Mouse (Mus musculus): ENCODE measurements around the gene Zdhhc7. TPM values are rescaled to one million over a fixed set of nuclear protein-coding genes. Genes with fewer than 3 reads are reported as not detected.

The Zdhhc7 gene
- total RNA-seq (2014; rRNA removed; ENCODE audit: low replicate concordance), result 57.6 and 86.8 TPM in 2 replicates
- polyA plus RNA-seq (2015; fragmentation: Nextera tagmentation; extraction: Ambion mirVana), result 33.5 and 35.2 TPM in 2 replicates

DNA sequence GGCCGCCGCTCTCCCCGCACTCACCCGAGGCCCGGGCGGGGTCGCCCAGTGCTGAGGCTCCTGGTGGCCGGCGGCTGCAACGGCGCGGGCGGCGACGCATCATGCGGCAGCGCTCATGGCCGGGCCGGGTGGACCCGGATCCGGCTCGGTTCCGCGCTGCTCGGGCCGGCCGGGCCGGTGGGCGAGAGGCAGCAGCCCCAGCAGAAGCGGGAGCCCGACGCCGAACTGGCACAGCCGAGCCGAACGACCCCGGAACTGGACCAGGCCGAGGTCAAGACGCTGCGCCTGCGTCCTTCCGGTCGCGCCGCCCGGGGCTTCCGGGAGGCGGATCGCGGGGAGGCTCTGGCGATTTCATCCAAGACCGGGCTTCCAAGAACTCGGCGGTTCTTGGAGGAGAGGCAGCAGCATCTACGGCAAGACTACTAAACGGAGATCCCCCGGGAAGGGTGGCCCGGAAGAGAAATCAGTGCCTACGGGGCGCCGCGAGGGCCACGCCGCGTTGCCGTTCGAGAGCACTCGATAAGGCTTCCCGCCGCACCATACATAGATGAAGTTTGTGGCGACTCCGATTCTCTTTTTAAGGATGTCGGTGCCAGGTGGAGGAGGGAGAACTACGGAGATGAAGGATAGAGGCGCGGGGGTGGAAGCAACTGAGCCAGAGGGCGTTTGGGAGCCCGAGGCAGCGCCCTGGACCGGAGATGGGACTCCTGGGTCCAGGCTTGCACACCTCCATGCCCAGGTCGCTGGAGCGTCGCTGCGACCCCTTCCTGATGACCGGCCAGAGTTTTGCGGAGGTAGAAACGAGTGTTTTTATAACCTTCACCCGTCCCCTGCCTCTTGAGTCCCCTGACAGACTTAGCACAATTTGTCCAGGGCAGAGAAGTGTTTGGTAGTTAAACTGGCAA lies at the start of gene Zdhhc7:
Gene Zdhhc7 (minus strand): TSS at position 415 of the 905 bp plus-strand sequence.
- Histone ChIP-seq H3K9me3 (replicated peaks; ENCODE audit: control insufficient read depth, low read length) (no peaks in the 10 kb centered on the region), H3K36me3 (replicated peaks; ENCODE audit: control insufficient read depth, insufficient read depth, low read length) (no peaks in the 10 kb centered on the region), H3K9ac (replicated peaks; ENCODE audit: low read depth, low read length) (peak within 1 kb of the TSS; percentile 83), H3K4me3 (ENCODE audit: low read depth, low read length) (peak within 1 kb of the TSS; percentile 90), H3K27ac (ENCODE audit: low read depth) (peak within 1 kb of the TSS; percentile 86), H3K4me1 (ENCODE audit: control insufficient read depth, insufficient read depth) (peaks cover 27% of the 10 kb centered on the region), H3K4me2 (ENCODE audit: low read depth, low read length) (peak within 1 kb of the TSS; percentile 91), H3K27me3 (ENCODE audit: control insufficient read depth, insufficient read depth, low read length) (no peaks in the 10 kb centered on the region)
- WGBS, result under 1% methylated on average over 83 of the region's 88 CpGs
- DNase-seq (ENCODE audit: low spot score), result peak; percentile 61
- ATAC-seq (ENCODE audit: insufficient read depth, low read depth), result peak; percentile 81
- TF ChIP-seq CTCF (IDR thresholded peaks at IDR 0.05; ENCODE audit: low read depth) (no peak), EP300 (IDR thresholded peaks at IDR 0.05; ENCODE audit: low read depth) (peak; percentile 18; the same call in 1 of the 2 replicates)

DNA sequence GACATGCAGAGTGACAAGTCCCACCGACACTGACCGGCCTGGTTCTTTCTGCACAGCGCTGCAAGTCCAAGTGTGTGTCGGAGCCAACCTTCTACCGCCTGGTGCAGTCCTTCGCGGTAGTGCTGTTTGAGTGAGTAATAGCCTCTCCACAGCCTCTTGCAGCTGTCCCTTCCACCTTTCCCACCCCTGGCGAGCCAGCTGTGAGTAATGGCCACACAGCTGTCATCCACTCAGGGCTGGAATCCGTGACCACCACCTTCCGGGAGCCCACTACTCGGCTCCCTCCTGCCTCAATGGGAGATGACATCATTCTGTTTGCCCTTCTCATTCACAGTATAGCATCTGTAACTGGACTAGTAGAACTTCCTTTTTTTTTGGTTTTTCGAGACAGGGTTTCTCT lies 48.7 kb upstream of the Zdhhc7 start:
- H3K9me3 ChIP-seq (replicated peaks; ENCODE audit: control insufficient read depth, low read length), result no peaks in the 10 kb centered on the region
- no peak overlapping the region for H3K9ac ChIP-seq (replicated peaks; ENCODE audit: low read depth, low read length)
- H3K27ac ChIP-seq (ENCODE audit: low read depth), result no peak overlapping the region
- WGBS, result 71% methylated on average over 12 of the region's 12 CpGs
- DNase-seq (ENCODE audit: low spot score), result no peak
- ATAC-seq (ENCODE audit: insufficient read depth, low read depth), result no peak
- no peaks in the 10 kb centered on the region for H3K4me1 ChIP-seq (ENCODE audit: control insufficient read depth, insufficient read depth)
- no peaks in the 10 kb centered on the region for H3K27me3 ChIP-seq (ENCODE audit: control insufficient read depth, insufficient read depth, low read length)
- H3K4me2 ChIP-seq (ENCODE audit: low read depth, low read length), result no peak overlapping the region
- peaks cover 40% of the 10 kb centered on the region for H3K36me3 ChIP-seq (replicated peaks; ENCODE audit: control insufficient read depth, insufficient read depth, low read length)
- TF ChIP-seq EP300 (IDR thresholded peaks at IDR 0.05; ENCODE audit: low read depth), result no peak
- TF ChIP-seq CTCF (IDR thresholded peaks at IDR 0.05; ENCODE audit: low read depth), result no peak
- H3K4me3 ChIP-seq (ENCODE audit: low read depth, low read length), result no peak overlapping the region

DNA sequence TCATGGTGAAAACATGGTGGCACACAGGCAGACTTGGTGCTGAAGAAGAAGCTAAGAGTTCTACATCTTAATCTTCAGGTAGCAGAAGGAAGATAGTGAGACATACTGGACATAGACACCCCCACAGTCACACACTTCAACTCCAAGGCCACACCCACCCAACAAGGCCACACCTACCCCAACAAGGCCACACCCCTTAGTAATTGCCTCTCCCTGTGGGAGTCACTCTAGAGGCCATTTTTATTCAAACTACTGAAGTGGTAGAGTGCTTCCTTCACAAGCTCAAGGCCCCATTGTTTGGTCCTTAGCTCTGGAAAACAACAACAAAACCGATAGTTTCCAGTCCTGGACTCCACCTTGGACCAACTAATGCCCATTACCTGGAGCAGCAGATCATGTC lies 44.8 kb upstream of the Zdhhc7 start:
- H3K4me1 ChIP-seq (ENCODE audit: control insufficient read depth, insufficient read depth), result peaks cover 14% of the 10 kb centered on the region; the same call in 1 of the 2 replicates
- no peak for TF ChIP-seq EP300 (IDR thresholded peaks at IDR 0.05; ENCODE audit: low read depth)
- no peak for TF ChIP-seq CTCF (IDR thresholded peaks at IDR 0.05; ENCODE audit: low read depth)
- DNase-seq (ENCODE audit: low spot score), result no peak
- no peaks in the 10 kb centered on the region for H3K9me3 ChIP-seq (replicated peaks; ENCODE audit: control insufficient read depth, low read length)
- no peak overlapping the region for H3K4me3 ChIP-seq (ENCODE audit: low read depth, low read length)
- WGBS, result 83% methylated on average over 1 of the region's 1 CpGs
- H3K36me3 ChIP-seq (replicated peaks; ENCODE audit: control insufficient read depth, insufficient read depth, low read length), result peaks cover 20% of the 10 kb centered on the region
- no peak overlapping the region for H3K4me2 ChIP-seq (ENCODE audit: low read depth, low read length)
- no peak overlapping the region for H3K27ac ChIP-seq (ENCODE audit: low read depth)
- no peak for ATAC-seq (ENCODE audit: insufficient read depth, low read depth)
- no peaks in the 10 kb centered on the region for H3K27me3 ChIP-seq (ENCODE audit: control insufficient read depth, insufficient read depth, low read length)
- no peak overlapping the region for H3K9ac ChIP-seq (replicated peaks; ENCODE audit: low read depth, low read length)

DNA sequence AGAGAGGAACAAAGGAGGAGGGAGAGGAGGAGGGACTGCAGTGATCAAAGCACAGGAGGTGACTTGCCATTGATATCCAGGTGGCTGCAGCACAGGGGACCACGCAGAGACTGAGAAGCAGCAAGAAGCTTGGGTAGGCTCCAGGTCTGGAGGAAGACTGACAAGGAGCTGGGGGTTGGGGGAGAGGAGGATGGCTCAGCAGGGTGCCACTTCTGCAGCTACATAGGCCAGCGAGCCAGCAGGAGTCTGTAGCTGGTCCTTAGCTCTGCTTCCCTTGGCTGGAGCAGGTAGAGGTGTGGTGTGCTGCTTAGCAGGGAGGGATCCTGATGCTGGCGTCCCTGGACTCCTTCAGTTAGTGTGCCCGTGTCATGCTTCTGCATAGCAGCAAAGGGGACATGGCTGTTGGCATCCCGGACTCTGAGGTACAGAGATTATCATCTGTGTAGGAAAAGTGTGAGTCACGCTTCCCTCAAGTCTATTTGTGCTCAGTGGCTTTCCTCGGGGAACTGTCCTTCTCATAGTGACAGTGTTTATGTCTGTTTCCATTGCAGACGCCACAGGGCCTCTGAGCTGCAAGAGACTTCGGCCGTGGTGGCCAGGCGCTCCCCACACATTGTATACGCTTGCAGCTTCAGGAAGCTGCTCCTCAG lies 43.5 kb upstream of the Zdhhc7 start:
- Histone ChIP-seq H3K4me1 (ENCODE audit: control insufficient read depth, insufficient read depth) (peaks cover 23% of the 10 kb centered on the region), H3K9me3 (replicated peaks; ENCODE audit: control insufficient read depth, low read length) (no peaks in the 10 kb centered on the region), H3K27ac (ENCODE audit: low read depth) (no peak overlapping the region), H3K27me3 (ENCODE audit: control insufficient read depth, insufficient read depth, low read length) (no peaks in the 10 kb centered on the region), H3K4me3 (ENCODE audit: low read depth, low read length) (no peak overlapping the region), H3K36me3 (replicated peaks; ENCODE audit: control insufficient read depth, insufficient read depth, low read length) (peaks cover 16% of the 10 kb centered on the region), H3K9ac (replicated peaks; ENCODE audit: low read depth, low read length) (no peak overlapping the region; the same call in 1 of the 2 replicates), H3K4me2 (ENCODE audit: low read depth, low read length) (no peak overlapping the region)
- WGBS, result 48% methylated on average over 12 of the region's 12 CpGs
- ATAC-seq (ENCODE audit: insufficient read depth, low read depth), result no peak
- DNase-seq (ENCODE audit: low spot score), result no peak
- TF ChIP-seq CTCF (IDR thresholded peaks at IDR 0.05; ENCODE audit: low read depth) (no peak), EP300 (IDR thresholded peaks at IDR 0.05; ENCODE audit: low read depth) (no peak)

DNA sequence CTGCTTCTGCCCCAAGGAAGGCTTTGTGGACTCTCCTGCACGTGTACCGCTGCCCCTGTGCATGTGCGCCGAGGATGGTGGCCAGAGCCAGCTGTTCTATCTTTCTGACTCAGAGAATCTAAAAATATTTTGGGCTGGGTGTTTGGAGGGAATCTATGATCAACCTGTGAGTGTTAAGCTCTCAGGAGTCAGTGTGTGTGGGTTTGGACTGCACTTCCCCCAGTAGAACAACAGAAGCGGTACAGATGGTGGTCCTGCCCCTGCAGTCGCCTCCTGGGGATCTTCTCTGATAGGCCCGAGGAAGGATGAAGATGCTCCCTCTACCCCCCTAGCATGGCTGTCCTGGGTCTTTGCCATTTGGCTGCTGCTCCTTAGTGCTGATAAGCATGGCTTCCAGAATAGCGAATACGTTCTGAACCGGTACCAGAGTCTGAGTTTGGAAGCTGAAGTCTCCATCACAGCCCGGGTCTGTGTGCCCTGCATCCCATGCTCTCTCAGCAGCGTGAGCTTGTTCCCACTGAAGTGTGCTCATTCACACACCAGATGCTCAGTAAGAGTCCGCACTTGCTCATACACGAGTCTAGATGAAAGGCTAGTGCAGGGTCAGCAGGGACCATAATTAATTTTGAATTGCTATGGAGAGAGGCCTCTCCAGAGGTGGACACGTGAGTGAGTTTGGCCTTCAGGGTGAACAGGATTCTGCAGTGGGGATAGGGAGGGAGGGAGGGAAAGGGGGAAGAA lies 42.8 kb upstream of the Zdhhc7 start:
- peak; percentile 45; the same call in 1 of the 2 replicates for ATAC-seq (ENCODE audit: insufficient read depth, low read depth)
- H3K9me3 ChIP-seq (replicated peaks; ENCODE audit: control insufficient read depth, low read length), result no peaks in the 10 kb centered on the region
- no peak for DNase-seq (ENCODE audit: low spot score)
- H3K4me3 ChIP-seq (ENCODE audit: low read depth, low read length), result no peak overlapping the region
- peaks cover 13% of the 10 kb centered on the region for H3K36me3 ChIP-seq (replicated peaks; ENCODE audit: control insufficient read depth, insufficient read depth, low read length)
- H3K27me3 ChIP-seq (ENCODE audit: control insufficient read depth, insufficient read depth, low read length), result no peaks in the 10 kb centered on the region
- no peak overlapping the region for H3K4me2 ChIP-seq (ENCODE audit: low read depth, low read length)
- H3K4me1 ChIP-seq (ENCODE audit: control insufficient read depth, insufficient read depth), result peaks cover 26% of the 10 kb centered on the region
- 41% methylated on average over 15 of the region's 15 CpGs for WGBS
- H3K9ac ChIP-seq (replicated peaks; ENCODE audit: low read depth, low read length), result no peak overlapping the region; the same call in 1 of the 2 replicates
- peak overlapping the region; percentile 41; the same call in 1 of the 2 replicates for H3K27ac ChIP-seq (ENCODE audit: low read depth)
- no peak for TF ChIP-seq EP300 (IDR thresholded peaks at IDR 0.05; ENCODE audit: low read depth)
- TF ChIP-seq CTCF (IDR thresholded peaks at IDR 0.05; ENCODE audit: low read depth), result no peak

All from heart, postnatal 0 days (tissue).